Mouse (Mus musculus) erythroblast, embryonic 14.5 days (primary cell): ENCODE measurements around the gene Olfr1307.

ENCODE experiments used
- GATA1 ChIP-seq: IDR thresholded peaks from 2 replicates; pipeline ENCODE4 v1.6.1; 2012; ENCODE audit warnings: low read length, inconsistent platforms, mixed read lengths
- TAL1 ChIP-seq: IDR thresholded peaks from 3 replicates; pipeline ENCODE4 v1.6.1; 2012; ENCODE audit warnings: low read length, inconsistent platforms, mixed read lengths

DNA sequence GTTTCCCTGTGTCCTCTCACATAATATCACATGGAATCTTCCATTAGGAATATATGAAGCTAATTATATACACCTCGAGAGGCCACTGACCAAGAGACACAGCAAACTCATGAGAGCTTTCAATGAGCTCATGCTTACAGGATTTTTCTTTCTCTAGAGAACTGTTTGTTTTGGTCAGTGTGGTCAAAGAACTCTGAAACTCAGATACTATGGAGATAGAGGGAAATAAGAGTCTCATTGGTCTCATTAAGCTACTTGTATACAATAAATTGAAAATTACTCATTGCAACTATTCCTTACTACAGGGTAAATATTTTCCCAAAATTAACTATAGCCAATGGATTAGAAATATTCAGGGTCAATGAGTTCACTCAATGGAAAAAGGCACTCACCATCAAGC, at the start of gene Olfr1307:
- TF ChIP-seq TAL1 (no peak), GATA1 (no peak)
